Mouse (Mus musculus): ENCODE measurements around the gene Plvap. TPM values are rescaled to one million over a fixed set of nuclear protein-coding genes. Genes with fewer than 3 reads are reported as not detected.

The Plvap gene
- polyA plus RNA-seq, 1 experiment = 1,109 TPM

GRCm38 (mm10) chr8:71470913-71471255 lies 40.7 kb downstream of the Plvap start:
- TF ChIP-seq POLR2A (IDR thresholded peaks at IDR 0.05; ENCODE audit: borderline replicate concordance, extremely low read depth, low read depth, low read length) (no peak), CTCF (IDR thresholded peaks at IDR 0.05; ENCODE audit: insufficient read depth, low read length) (no peak)
- Histone ChIP-seq H3K4me3 (replicated peaks; ENCODE audit: extremely low read depth, low read depth, low read length) (no peak overlapping the region), H3K4me1 (ENCODE audit: control insufficient read depth, insufficient read depth, low read length) (peaks cover 13% of the 10 kb centered on the region)
- 72% methylated on average over 5 of the region's 5 CpGs for WGBS
- no peak for DNase-seq

- TF ChIP-seq POLR2A (IDR thresholded peaks at IDR 0.05; ENCODE audit: borderline replicate concordance, extremely low read depth, low read depth, low read length) (no peak), CTCF (IDR thresholded peaks at IDR 0.05; ENCODE audit: insufficient read depth, low read length) (no peak)
- 84% methylated on average over 3 of the region's 3 CpGs for WGBS
- H3K4me1 ChIP-seq (ENCODE audit: control insufficient read depth, insufficient read depth, low read length) = peaks cover 11% of the 10 kb centered on the region
- DNase-seq = no peak
- no peak overlapping the region for H3K4me3 ChIP-seq (replicated peaks; ENCODE audit: extremely low read depth, low read depth, low read length)
Observed at GRCm38 (mm10) chr8:71470146-71470912, 41.2 kb downstream of the Plvap start.

- TF ChIP-seq POLR2A (IDR thresholded peaks at IDR 0.05; ENCODE audit: borderline replicate concordance, extremely low read depth, low read depth, low read length) = no peak
- no peak for TF ChIP-seq CTCF (IDR thresholded peaks at IDR 0.05; ENCODE audit: insufficient read depth, low read length)
- DNase-seq = peak; percentile 40
Observed at GRCm38 (mm10) chr8:71469411-71469810, 42.1 kb downstream of the Plvap start.

GRCm38 (mm10) chr8:71468916-71469315 lies 42.6 kb downstream of the Plvap start, which contains the start of gene Dda1:
TSS of gene Dda1 (plus strand) at chr8:71469199.
- whole genome bisulfite sequencing = under 1% methylated on average over 52 of the region's 52 CpGs
- DNase-seq = peak; percentile 92
- Histone ChIP-seq H3K4me1 (ENCODE audit: control insufficient read depth, insufficient read depth, low read length) (peaks cover 13% of the 10 kb centered on the region), H3K4me3 (replicated peaks; ENCODE audit: extremely low read depth, low read depth, low read length) (peak within 1 kb of the TSS; percentile 73)
- TF ChIP-seq POLR2A (IDR thresholded peaks at IDR 0.05; ENCODE audit: borderline replicate concordance, extremely low read depth, low read depth, low read length) (peak; percentile 78), CTCF (IDR thresholded peaks at IDR 0.05; ENCODE audit: insufficient read depth, low read length) (no peak)

More at GRCm38 (mm10) chr8:71469411-71469810, 42.1 kb downstream of the Plvap start:
- Histone ChIP-seq H3K4me3 (replicated peaks; ENCODE audit: extremely low read depth, low read depth, low read length) (peak overlapping the region; percentile 73), H3K4me1 (ENCODE audit: control insufficient read depth, insufficient read depth, low read length) (peaks cover 11% of the 10 kb centered on the region)
- under 1% methylated on average over 24 of the region's 24 CpGs for WGBS

- DNase-seq = no peak
- 94% methylated on average over 1 of the region's 1 CpGs for WGBS
- H3K4me1 ChIP-seq (ENCODE audit: control insufficient read depth, insufficient read depth, low read length) = peaks cover 17% of the 10 kb centered on the region
- TF ChIP-seq CTCF (IDR thresholded peaks at IDR 0.05; ENCODE audit: insufficient read depth, low read length) (no peak), POLR2A (IDR thresholded peaks at IDR 0.05; ENCODE audit: borderline replicate concordance, extremely low read depth, low read depth, low read length) (no peak)
- no peak overlapping the region for H3K4me3 ChIP-seq (replicated peaks; ENCODE audit: extremely low read depth, low read depth, low read length)
Observed at GRCm38 (mm10) chr8:71468001-71468400, 43.6 kb downstream of the Plvap start.

- no peak for TF ChIP-seq CTCF (IDR thresholded peaks at IDR 0.05; ENCODE audit: insufficient read depth, low read length)
- TF ChIP-seq POLR2A (IDR thresholded peaks at IDR 0.05; ENCODE audit: borderline replicate concordance, extremely low read depth, low read depth, low read length) = no peak
- 94% methylated on average over 2 of the region's 2 CpGs for WGBS
- DNase-seq = no peak
- Histone ChIP-seq H3K4me3 (replicated peaks; ENCODE audit: extremely low read depth, low read depth, low read length) (no peak overlapping the region), H3K4me1 (ENCODE audit: control insufficient read depth, insufficient read depth, low read length) (peaks cover 17% of the 10 kb centered on the region)
Observed at GRCm38 (mm10) chr8:71467201-71467600, 44.4 kb downstream of the Plvap start.

- Histone ChIP-seq H3K4me3 (replicated peaks; ENCODE audit: extremely low read depth, low read depth, low read length) (no peak overlapping the region), H3K4me1 (ENCODE audit: control insufficient read depth, insufficient read depth, low read length) (peaks cover 17% of the 10 kb centered on the region)
- WGBS = 91% methylated on average over 5 of the region's 5 CpGs
- TF ChIP-seq POLR2A (IDR thresholded peaks at IDR 0.05; ENCODE audit: borderline replicate concordance, extremely low read depth, low read depth, low read length) (no peak), CTCF (IDR thresholded peaks at IDR 0.05; ENCODE audit: insufficient read depth, low read length) (no peak)
- DNase-seq = no peak
Observed at GRCm38 (mm10) chr8:71466198-71466597, 45.4 kb downstream of the Plvap start.

- Histone ChIP-seq H3K4me3 (replicated peaks; ENCODE audit: extremely low read depth, low read depth, low read length) (no peak overlapping the region), H3K4me1 (ENCODE audit: control insufficient read depth, insufficient read depth, low read length) (peaks cover 17% of the 10 kb centered on the region)
- no peak for TF ChIP-seq CTCF (IDR thresholded peaks at IDR 0.05; ENCODE audit: insufficient read depth, low read length)
- no peak for TF ChIP-seq POLR2A (IDR thresholded peaks at IDR 0.05; ENCODE audit: borderline replicate concordance, extremely low read depth, low read depth, low read length)
- no peak for DNase-seq
- WGBS = 73% methylated on average over 8 of the region's 8 CpGs
Observed at GRCm38 (mm10) chr8:71465733-71466132, 45.8 kb downstream of the Plvap start.

- WGBS = under 1% methylated on average over 59 of the region's 59 CpGs
- peaks cover 9% of the 10 kb centered on the region for H3K4me1 ChIP-seq (ENCODE audit: control insufficient read depth, insufficient read depth, low read length)
- peak within 1 kb of the TSS; percentile 85 for H3K4me3 ChIP-seq (replicated peaks; ENCODE audit: extremely low read depth, low read depth, low read length)
- peak; percentile 99 for DNase-seq
- TF ChIP-seq CTCF (IDR thresholded peaks at IDR 0.05; ENCODE audit: insufficient read depth, low read length) (peak; percentile 87), POLR2A (IDR thresholded peaks at IDR 0.05; ENCODE audit: borderline replicate concordance, extremely low read depth, low read depth, low read length) (peak; percentile 81; the same call in 1 of the 2 replicates)
Observed at GRCm38 (mm10) chr8:71464513-71465500, 46.7 kb downstream of the Plvap start, which contains the start of gene Mrpl34. TSS of gene Mrpl34 (plus strand) at chr8:71464959.
